Mouse (Mus musculus): Measurements from ENCODE around the gene Gfi1b.

- TF ChIP-seq FOSL1 (IDR thresholded peaks at IDR 0.05; ENCODE audit: insufficient read depth, low read length, poor library complexity, severe bottlenecking) (no peak), CTCF (IDR thresholded peaks at IDR 0.05; ENCODE audit: control insufficient read depth, insufficient read depth, insufficient read length) (peak; percentile 79), USF1 (IDR thresholded peaks at IDR 0.05; ENCODE audit: low read depth) (no peak), MAX (IDR thresholded peaks at IDR 0.05) (no peak), CEBPB (IDR thresholded peaks at IDR 0.05; ENCODE audit: low read depth) (no peak), MYOG (IDR thresholded peaks at IDR 0.05; ENCODE audit: control insufficient read depth, extremely low read depth, insufficient read length) (no peak), MYOD1 (IDR thresholded peaks at IDR 0.05; ENCODE audit: control insufficient read depth, insufficient read length, low read depth) (no peak)
These were observed 841 bp upstream of the Gfi1b start for GRCm38 (mm10) chr2:28622521-28623124.
